Mouse (Mus musculus) embryonic facial prominence, embryonic 11.5 days (tissue): ENCODE measurements at regions not wholly inside any gene's neighbourhood (a gene's known extent, or its start where the extent isn't known, plus 50 kb on each side); places are given as distances from the start of the nearest gene placed in this dataset.

Experiments
- ATAC-seq: fragments of 200-750 bp; cut with Nextera tagmentation; replicated peaks from 2 replicates; pipeline ENCODE4 v1.8.0; 2017; ENCODE audit warnings: low read depth; ENCODE audit not compliant: insufficient number of reproducible peaks, low FRiP score, low TSS enrichment
- DNase-seq: peaks from one replicate; pipeline ENCODE4 v3.0.0-alpha.2; 2015; ENCODE audit warnings: low spot score
- H3K27ac ChIP-seq: fragments of 300-500 bp; sonication (generic); replicated peaks from 2 replicates; pipeline ENCODE4 v1.5.1; 2014; ENCODE audit warnings: mild to moderate bottlenecking, low read depth, low read length, control low read depth
- H3K27me3 ChIP-seq: fragments of 300-500 bp; sonication (generic); 2 replicates; pipeline ENCODE4 v1.6.1; 2014; ENCODE audit warnings: mild to moderate bottlenecking, low read length, moderate library complexity, mixed read lengths; ENCODE audit not compliant: control insufficient read depth, insufficient read depth
- H3K36me3 ChIP-seq: fragments of 300-500 bp; sonication (generic); replicated peaks from 2 replicates; pipeline ENCODE4 v1.6.1; 2014; ENCODE audit warnings: low read depth, mild to moderate bottlenecking, low read length, moderate library complexity, mixed read lengths; ENCODE audit not compliant: control insufficient read depth, insufficient read depth
- H3K4me1 ChIP-seq: fragments of 300-500 bp; sonication (generic); 2 replicates; pipeline ENCODE4 v1.6.1; 2014; ENCODE audit warnings: low read length, mixed read lengths; ENCODE audit not compliant: control insufficient read depth, insufficient read depth
- H3K4me2 ChIP-seq: fragments of 300-500 bp; sonication (generic); 2 replicates; pipeline ENCODE4 v1.6.1; 2014; ENCODE audit warnings: low read depth, mild to moderate bottlenecking, control low read depth, low read length, moderate library complexity
- H3K4me3 ChIP-seq: fragments of 300-500 bp; sonication (generic); 2 replicates; pipeline ENCODE4 v1.5.1; 2014; ENCODE audit warnings: low read depth, low read length, control low read depth
- H3K9ac ChIP-seq: fragments of 300-500 bp; sonication (generic); replicated peaks from 2 replicates; pipeline ENCODE4 v1.6.1; 2014; ENCODE audit warnings: mild to moderate bottlenecking, control low read depth, low read length
- H3K9me3 ChIP-seq: fragments of 300-500 bp; sonication (generic); replicated peaks from 2 replicates; pipeline ENCODE4 v1.6.1; 2016; ENCODE audit warnings: mild to moderate bottlenecking, low read length, inconsistent platforms, mixed read lengths; ENCODE audit not compliant: control insufficient read depth
- WGBS: fragments of 180-500 bp; shearing (Covaris S2); extraction: QIAGEN DNeasy Blood & Tissue Kit; methylation state at CpG from one replicate; pipeline ENCODE4 v1.1.7; 2014; 5-methylcytosine and 5-hydroxymethylcytosine counted together

- H3K9me3 ChIP-seq: no peaks in the 10 kb centered on the region
- H3K27me3 ChIP-seq: no peaks in the 10 kb centered on the region
- no peaks in the 10 kb centered on the region for H3K4me1 ChIP-seq
- ATAC-seq: no peak
- no peak overlapping the region for H3K27ac ChIP-seq
- no peak for DNase-seq
- H3K36me3 ChIP-seq: no peaks in the 10 kb centered on the region
- WGBS: 89% methylated on average over 3 of the region's 3 CpGs
- H3K9ac ChIP-seq: no peak overlapping the region
- H3K4me3 ChIP-seq: no peak overlapping the region
- H3K4me2 ChIP-seq: no peak overlapping the region
These were observed 358.5 kb upstream of the Cdh12 start for GRCm38 (mm10) chr15:20090522-20090921.

GRCm38 (mm10) chr15:20095764-20096163 lies 353.3 kb upstream of the Cdh12 start:
- Histone ChIP-seq H3K27me3 (no peaks in the 10 kb centered on the region), H3K36me3 (no peaks in the 10 kb centered on the region), H3K4me1 (no peaks in the 10 kb centered on the region), H3K9me3 (no peaks in the 10 kb centered on the region), H3K4me2 (no peak overlapping the region), H3K9ac (no peak overlapping the region), H3K4me3 (no peak overlapping the region), H3K27ac (no peak overlapping the region)
- ATAC-seq (no peak), DNase-seq (no peak)
- 53% methylated on average over 1 of the region's 1 CpGs for WGBS

GRCm38 (mm10) chr15:20119518-20119917 lies 329.5 kb upstream of the Cdh12 start:
- H3K27me3 ChIP-seq: no peaks in the 10 kb centered on the region
- no peaks in the 10 kb centered on the region for H3K4me1 ChIP-seq
- 85% methylated on average over 2 of the region's 2 CpGs for WGBS
- no peak overlapping the region for H3K9ac ChIP-seq
- DNase-seq (no peak), ATAC-seq (no peak)
- no peak overlapping the region for H3K27ac ChIP-seq
- H3K36me3 ChIP-seq: no peaks in the 10 kb centered on the region
- no peak overlapping the region for H3K4me3 ChIP-seq
- no peak overlapping the region for H3K4me2 ChIP-seq
- no peaks in the 10 kb centered on the region for H3K9me3 ChIP-seq

- Histone ChIP-seq H3K9ac (no peak overlapping the region), H3K27ac (no peak overlapping the region), H3K36me3 (no peaks in the 10 kb centered on the region), H3K4me3 (no peak overlapping the region), H3K9me3 (no peaks in the 10 kb centered on the region), H3K4me2 (no peak overlapping the region), H3K4me1 (no peaks in the 10 kb centered on the region), H3K27me3 (no peaks in the 10 kb centered on the region)
- ATAC-seq: no peak
- peak; percentile 5 for DNase-seq
- WGBS: 78% methylated on average over 3 of the region's 3 CpGs
These were observed 325.5 kb upstream of the Cdh12 start for GRCm38 (mm10) chr15:20123586-20123985.

GRCm38 (mm10) chr15:20135893-20136570 lies 313.0 kb upstream of the Cdh12 start:
- Histone ChIP-seq H3K36me3 (no peaks in the 10 kb centered on the region), H3K9me3 (no peaks in the 10 kb centered on the region), H3K4me3 (no peak overlapping the region), H3K4me1 (no peaks in the 10 kb centered on the region), H3K9ac (no peak overlapping the region), H3K4me2 (no peak overlapping the region), H3K27me3 (no peaks in the 10 kb centered on the region), H3K27ac (no peak overlapping the region)
- WGBS: 71% methylated on average over 3 of the region's 3 CpGs
- DNase-seq (no peak), ATAC-seq (no peak)

GRCm38 (mm10) chr15:20151910-20152309 lies 297.2 kb upstream of the Cdh12 start:
- H3K9me3 ChIP-seq: no peaks in the 10 kb centered on the region
- no peak overlapping the region for H3K4me3 ChIP-seq
- no peaks in the 10 kb centered on the region for H3K36me3 ChIP-seq
- no peak overlapping the region for H3K4me2 ChIP-seq
- H3K27me3 ChIP-seq: no peaks in the 10 kb centered on the region
- 83% methylated on average over 3 of the region's 3 CpGs for WGBS
- no peak overlapping the region for H3K27ac ChIP-seq
- ATAC-seq (no peak), DNase-seq (no peak)
- no peaks in the 10 kb centered on the region for H3K4me1 ChIP-seq
- no peak overlapping the region for H3K9ac ChIP-seq
